Mouse (Mus musculus) intestine, embryonic 16.5 days (tissue): ENCODE results near the gene Nav2. TPM values are rescaled to one million over a fixed set of nuclear protein-coding genes. Genes with fewer than 3 reads are reported as not detected.

Experiments
- ATAC-seq: fragments of 200-750 bp; cut with Nextera tagmentation; 2 replicates; pipeline ENCODE4 v1.8.0; 2017; ENCODE audit warnings: moderate TSS enrichment, moderate library complexity
- H3K27ac ChIP-seq: fragments of 300-500 bp; sonication (generic); 2 replicates; pipeline ENCODE4 v1.5.1; 2014; ENCODE audit warnings: mild to moderate bottlenecking, low read length
- H3K27me3 ChIP-seq: fragments of 300-500 bp; sonication (generic); replicated peaks from 2 replicates; pipeline ENCODE4 v1.6.1; 2014; ENCODE audit warnings: low read length, control low read depth, mixed read lengths; ENCODE audit not compliant: control insufficient read depth, insufficient read depth
- H3K36me3 ChIP-seq: fragments of 300-500 bp; sonication (generic); 2 replicates; pipeline ENCODE4 v1.6.1; 2014; ENCODE audit warnings: low read length, control low read depth; ENCODE audit not compliant: control insufficient read depth, insufficient read depth
- H3K4me1 ChIP-seq: fragments of 300-500 bp; sonication (generic); 2 replicates; pipeline ENCODE4 v1.6.1; 2014; ENCODE audit warnings: low read length, control low read depth, mixed read lengths; ENCODE audit not compliant: control insufficient read depth, insufficient read depth
- H3K4me2 ChIP-seq: fragments of 300-500 bp; sonication (generic); 2 replicates; pipeline ENCODE4 v1.6.1; 2014; ENCODE audit warnings: low read depth, low read length, control low read depth
- H3K4me3 ChIP-seq: fragments of 300-500 bp; sonication (generic); 2 replicates; pipeline ENCODE4 v1.5.1; 2014; ENCODE audit warnings: mild to moderate bottlenecking, low read length
- H3K9ac ChIP-seq: fragments of 300-500 bp; sonication (generic); 2 replicates; pipeline ENCODE4 v1.6.1; 2014; ENCODE audit warnings: low read depth, low read length
- H3K9me3 ChIP-seq: fragments of 300-500 bp; sonication (generic); 2 replicates; pipeline ENCODE4 v1.6.1; 2016; ENCODE audit warnings: low read length, control low read depth; ENCODE audit not compliant: control insufficient read depth
- WGBS: fragments of 180-500 bp; shearing (Covaris S2); extraction: QIAGEN DNeasy Blood & Tissue Kit; methylation state at CpG from one replicate; pipeline ENCODE4 v1.1.7; 2014; 5-methylcytosine and 5-hydroxymethylcytosine counted together
- polyA plus RNA-seq: library from polyadenylated mRNA; unstranded; fragments of >200 nt; fragmentation: Nextera tagmentation; extraction: Ambion mirVana; gene quantifications from 2 replicates; pipeline ENCODE4 v1.2.1, GENCODE M21; 2015

Nav2 gene
- polyA plus RNA-seq, 1 experiment from 2014 or later: 15.3 TPM

DNA sequence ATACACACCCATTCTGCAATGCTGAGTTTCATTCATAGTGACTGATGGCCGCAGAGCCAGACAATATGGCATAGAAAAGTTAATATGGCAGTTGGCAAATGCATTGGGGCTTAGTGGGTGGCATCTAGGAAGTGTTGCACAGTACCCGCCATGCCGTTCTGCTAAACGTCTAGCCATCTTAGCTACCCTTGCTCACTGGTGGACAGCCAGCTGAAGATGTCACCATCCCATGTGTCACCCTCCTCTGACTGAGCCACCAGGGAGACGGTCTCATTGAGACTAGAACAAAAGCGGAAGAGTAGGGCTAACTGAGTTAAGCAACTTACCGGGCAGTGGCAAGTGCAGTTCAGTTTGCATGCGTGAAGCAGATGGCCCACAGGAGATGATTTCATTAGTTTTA is 428.2 kb downstream of the Nav2 start:
- Histone ChIP-seq H3K27me3 (no peaks in the 10 kb centered on the region), H3K4me3 (no peak overlapping the region), H3K27ac (no peak overlapping the region), H3K4me1 (0 out of 2 replicates have a peak, but pooled peaks cover 5% of the 10 kb centered on the region), H3K4me2 (no peak overlapping the region), H3K36me3 (no peaks in the 10 kb centered on the region), H3K9me3 (no peaks in the 10 kb centered on the region), H3K9ac (no peak overlapping the region)
- ATAC-seq: no peak
- WGBS: 75% methylated on average over 8 of the region's 8 CpGs

DNA sequence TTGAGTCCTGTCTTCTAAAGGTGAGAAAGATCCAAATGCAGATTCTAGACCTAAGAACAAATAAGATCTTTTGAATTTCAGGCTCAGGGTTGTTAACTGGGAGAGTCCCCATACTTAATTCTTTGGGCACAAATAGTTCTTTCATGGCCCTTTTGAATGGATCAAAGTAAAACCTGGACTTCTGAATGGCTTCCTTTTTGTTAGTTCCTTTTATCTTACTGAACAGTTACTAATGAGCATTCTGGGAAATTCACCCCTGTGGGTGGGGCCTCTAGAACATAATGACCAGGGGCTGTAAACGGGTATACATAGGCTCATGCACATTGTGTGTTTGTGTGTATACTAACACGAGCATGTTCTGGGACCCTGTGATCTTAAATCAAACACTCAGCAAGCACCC is 429.2 kb downstream of the Nav2 start:
- Histone ChIP-seq H3K9ac (no peak overlapping the region), H3K27me3 (no peaks in the 10 kb centered on the region), H3K27ac (no peak overlapping the region), H3K4me3 (no peak overlapping the region), H3K4me2 (no peak overlapping the region), H3K4me1 (peaks cover 6% of the 10 kb centered on the region), H3K9me3 (no peaks in the 10 kb centered on the region), H3K36me3 (no peaks in the 10 kb centered on the region)
- WGBS: 26% methylated on average over 2 of the region's 2 CpGs
- no peak for ATAC-seq

DNA sequence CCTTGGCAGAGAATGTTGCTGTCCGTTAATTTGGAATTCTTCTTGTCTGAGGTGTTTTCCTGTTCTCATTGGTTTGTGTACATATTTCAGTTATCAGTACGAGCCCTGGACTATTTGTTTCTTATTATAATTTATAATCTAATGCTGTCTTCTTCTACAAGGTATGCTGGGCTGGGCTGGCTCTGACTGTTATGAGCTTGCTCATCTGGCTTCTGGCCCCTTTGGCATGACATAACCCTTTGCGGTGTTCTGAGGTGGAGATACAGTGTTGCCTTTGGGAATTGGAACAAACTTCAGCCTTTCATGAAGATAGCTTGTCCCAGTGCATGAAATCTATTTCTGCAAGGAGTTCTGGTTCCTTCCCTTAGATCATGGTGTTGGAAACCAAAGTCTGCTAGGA is 431.4 kb downstream of the Nav2 start:
- no peak for ATAC-seq
- Histone ChIP-seq H3K4me1 (peaks cover 16% of the 10 kb centered on the region), H3K9me3 (no peaks in the 10 kb centered on the region), H3K4me2 (no peak overlapping the region), H3K9ac (no peak overlapping the region), H3K27me3 (no peaks in the 10 kb centered on the region), H3K27ac (no peak overlapping the region), H3K4me3 (no peak overlapping the region), H3K36me3 (no peaks in the 10 kb centered on the region)
- WGBS: 59% methylated on average over 3 of the region's 3 CpGs

DNA sequence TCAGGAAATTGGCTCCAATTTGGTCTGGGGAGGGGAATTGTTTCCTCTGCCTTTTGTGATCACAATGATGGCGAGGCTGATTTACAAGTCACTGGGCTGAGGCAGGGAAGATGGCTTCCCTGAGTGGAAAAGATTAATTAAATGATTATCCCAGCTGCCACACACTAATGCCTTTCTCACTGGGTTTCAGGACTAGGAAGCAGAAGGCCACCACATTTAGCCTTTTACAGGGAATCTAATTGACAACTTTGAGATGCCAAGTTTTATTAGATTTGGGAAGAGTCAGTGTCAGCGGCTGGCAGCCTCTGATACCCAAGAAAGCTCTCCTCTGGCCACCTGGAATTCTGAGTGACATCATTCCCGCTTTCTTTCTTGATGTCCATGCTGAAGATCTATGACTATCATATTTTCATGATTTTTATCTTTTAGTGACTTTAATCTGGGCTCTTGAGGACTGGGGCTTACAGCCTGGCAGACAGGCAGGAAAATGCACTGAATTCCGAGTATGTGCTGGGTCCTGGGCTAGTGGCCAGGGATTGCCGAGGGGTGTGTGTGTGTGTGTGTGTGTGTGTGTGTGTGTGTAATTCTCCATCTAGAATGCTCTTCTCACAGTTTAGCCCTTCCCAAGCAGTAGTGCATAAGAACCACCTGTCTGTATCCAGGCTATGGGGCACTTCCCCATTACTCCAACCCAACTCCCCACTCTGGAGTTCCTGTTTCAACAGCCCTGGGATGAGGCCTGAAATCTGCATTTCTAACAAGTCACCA is 432.8 kb downstream of the Nav2 start:
- WGBS: 66% methylated on average over 5 of the region's 5 CpGs

DNA sequence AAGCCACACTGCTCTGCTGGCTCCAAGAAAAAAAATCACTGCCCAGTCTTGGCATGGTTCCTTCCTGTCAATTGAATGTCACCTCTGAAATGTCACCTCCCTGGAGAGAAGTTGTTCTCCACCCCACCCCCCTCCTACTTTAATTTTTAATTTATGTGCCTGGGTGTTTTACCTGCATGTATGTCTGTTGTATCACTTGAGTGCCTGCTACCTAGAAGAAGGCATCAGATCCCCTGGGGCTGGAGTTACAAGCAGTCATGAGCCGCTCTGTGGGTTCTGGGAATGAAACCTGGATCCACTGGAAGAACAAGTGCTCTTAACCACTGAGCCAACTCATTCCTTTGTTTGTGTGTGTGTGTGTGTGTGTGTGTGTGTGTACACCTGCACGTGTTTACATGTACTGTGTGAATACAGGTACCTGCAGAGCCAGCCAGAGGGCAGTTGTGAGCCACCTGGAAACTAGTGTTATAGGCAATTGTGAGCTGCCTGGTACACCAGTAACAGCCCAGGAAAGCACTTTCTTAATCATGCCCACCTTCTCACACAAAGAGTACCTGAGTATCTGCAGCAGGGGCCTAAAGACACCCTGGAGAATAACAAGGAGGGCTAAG is 433.5 kb downstream of the Nav2 start:
- Histone ChIP-seq H3K27me3 (no peaks in the 10 kb centered on the region), H3K9ac (no peak overlapping the region), H3K4me3 (no peak overlapping the region), H3K4me1 (peaks cover 16% of the 10 kb centered on the region), H3K27ac (no peak overlapping the region), H3K4me2 (no peak overlapping the region), H3K9me3 (no peaks in the 10 kb centered on the region), H3K36me3 (no peaks in the 10 kb centered on the region)
- no peak for ATAC-seq
- 93% methylated on average over 2 of the region's 2 CpGs for WGBS

More for the DNA sequence above, 432.8 kb downstream of the Nav2 start:
- no peaks in the 10 kb centered on the region for H3K27me3 ChIP-seq
- peaks cover 16% of the 10 kb centered on the region for H3K4me1 ChIP-seq
- H3K9me3 ChIP-seq: no peaks in the 10 kb centered on the region
- no peak overlapping the region for H3K4me3 ChIP-seq
- no peak overlapping the region for H3K27ac ChIP-seq
- no peak overlapping the region for H3K4me2 ChIP-seq
- ATAC-seq: no peak
- H3K36me3 ChIP-seq: no peaks in the 10 kb centered on the region
- no peak overlapping the region for H3K9ac ChIP-seq

DNA sequence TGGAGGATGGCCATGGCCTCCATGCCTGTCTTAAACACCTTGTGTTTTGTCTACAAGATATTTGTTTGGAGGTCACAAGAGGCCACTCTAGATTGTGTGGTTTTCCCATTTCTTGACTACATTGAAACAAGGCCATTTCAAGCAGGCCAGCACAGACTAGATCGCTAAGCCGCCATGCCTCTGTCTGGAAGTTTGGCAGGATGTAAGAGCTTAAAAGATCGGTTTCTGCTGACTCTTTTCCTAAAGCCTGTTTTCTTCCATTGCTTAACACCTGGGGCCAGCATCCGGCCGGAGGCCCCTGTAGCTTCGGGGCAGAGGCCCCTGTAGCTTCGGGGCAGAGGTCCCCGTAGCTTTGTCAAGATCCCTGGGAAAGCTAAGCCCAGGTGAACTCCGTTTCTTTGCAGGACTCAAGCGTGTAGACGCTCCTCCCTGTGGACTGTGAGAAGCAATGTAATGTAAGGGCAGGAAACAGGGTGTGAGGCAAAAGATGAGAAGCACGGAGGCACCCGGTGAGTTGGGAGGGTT is 434.1 kb downstream of the Nav2 start:
- Histone ChIP-seq H3K27ac (peak overlapping the region; percentile 17; the same call in 1 of the 2 replicates), H3K36me3 (no peaks in the 10 kb centered on the region), H3K4me1 (peaks cover 16% of the 10 kb centered on the region), H3K9ac (0 out of 2 replicates have a peak overlapping the region, but pooled peaks have one; percentile 31), H3K4me2 (peak overlapping the region; percentile 15), H3K9me3 (no peaks in the 10 kb centered on the region), H3K27me3 (no peaks in the 10 kb centered on the region), H3K4me3 (no peak overlapping the region)
- 29% methylated on average over 13 of the region's 13 CpGs for WGBS
- ATAC-seq: peak; percentile 47

DNA sequence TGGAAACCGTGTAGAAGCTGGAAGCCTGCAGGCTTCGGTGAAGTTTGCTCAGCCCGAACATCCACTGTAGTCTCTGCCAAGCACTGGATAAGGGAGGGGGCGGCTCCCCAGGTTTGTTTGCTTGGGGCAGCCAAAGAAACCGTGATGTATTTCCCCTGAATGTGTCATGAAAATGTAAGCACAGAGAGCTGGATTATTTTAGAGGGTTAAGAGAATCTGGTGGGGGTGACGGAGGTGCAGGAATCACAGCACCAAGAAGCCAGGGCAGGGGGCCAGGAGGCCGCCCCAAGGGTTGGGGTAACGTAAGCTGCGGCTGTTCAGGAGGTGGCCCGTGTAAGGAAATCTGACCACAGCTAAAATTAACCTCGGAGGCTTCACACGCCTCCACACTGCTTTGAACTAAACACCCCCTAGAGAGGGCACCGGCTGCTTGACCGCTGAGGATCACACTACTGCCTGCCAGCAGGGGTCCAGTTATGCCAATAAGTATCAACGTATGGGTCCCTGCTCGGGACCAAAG is 434.6 kb downstream of the Nav2 start:
- WGBS: 27% methylated on average over 16 of the region's 16 CpGs

DNA sequence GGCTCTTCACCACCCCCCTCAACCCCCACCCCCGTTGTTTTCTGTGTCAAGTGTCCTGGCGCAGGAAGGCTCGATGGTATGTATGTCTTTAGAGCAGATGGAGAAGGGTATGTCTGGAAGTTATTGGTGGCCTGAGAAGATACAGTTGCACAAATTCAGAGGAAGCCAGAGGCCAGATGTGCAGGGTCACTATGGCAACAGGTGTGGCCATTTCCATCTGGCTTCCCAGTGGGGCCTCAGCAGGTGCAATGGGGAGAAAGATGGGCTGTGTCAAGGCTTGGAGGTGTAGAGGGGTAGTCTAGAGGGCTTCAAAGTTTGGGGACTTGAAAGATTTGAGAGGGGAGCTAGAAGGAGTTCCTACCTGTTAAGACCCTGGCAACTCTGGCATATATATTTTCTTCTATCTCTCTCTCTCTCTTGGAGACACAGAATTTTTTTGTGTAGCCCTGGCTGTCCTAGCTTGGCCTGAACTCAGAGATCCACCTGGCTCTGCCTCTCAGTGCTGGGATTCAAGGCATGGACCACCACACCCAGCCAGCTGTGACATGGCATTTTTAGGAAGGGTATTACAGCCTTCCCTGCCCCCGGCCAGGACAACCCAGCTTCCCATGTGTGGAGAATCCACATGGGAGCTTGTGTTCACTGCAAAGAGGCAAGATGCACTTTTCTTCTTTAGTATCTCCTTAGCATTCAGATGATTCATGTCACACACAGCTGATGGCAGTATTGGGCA is 435.4 kb downstream of the Nav2 start:
- no peak for ATAC-seq
- 45% methylated on average over 4 of the region's 4 CpGs for WGBS
- Histone ChIP-seq H3K9me3 (no peaks in the 10 kb centered on the region), H3K27me3 (no peaks in the 10 kb centered on the region), H3K4me3 (no peak overlapping the region), H3K27ac (no peak overlapping the region), H3K9ac (no peak overlapping the region), H3K4me2 (no peak overlapping the region), H3K36me3 (no peaks in the 10 kb centered on the region), H3K4me1 (peaks cover 16% of the 10 kb centered on the region)

More for the DNA sequence above, 434.6 kb downstream of the Nav2 start:
- peak; percentile 48 for ATAC-seq
- no peaks in the 10 kb centered on the region for H3K36me3 ChIP-seq
- no peaks in the 10 kb centered on the region for H3K27me3 ChIP-seq
- no peaks in the 10 kb centered on the region for H3K9me3 ChIP-seq
- no peak overlapping the region for H3K9ac ChIP-seq
- no peak overlapping the region for H3K4me3 ChIP-seq
- H3K27ac ChIP-seq: no peak overlapping the region
- H3K4me1 ChIP-seq: peaks cover 16% of the 10 kb centered on the region
- peak overlapping the region; percentile 15; the same call in 1 of the 2 replicates for H3K4me2 ChIP-seq
